Mouse (Mus musculus) stomach, postnatal 0 days (tissue): Measurements from ENCODE around the gene Rexo5.

Experiments
- CTCF ChIP-seq: IDR thresholded peaks from 2 replicates; pipeline ENCODE4 v1.5.1; 2016; ENCODE audit warnings: antibody characterized with exemption, low read depth, mild to moderate bottlenecking, moderate library complexity
- EP300 ChIP-seq: optimal IDR thresholded peaks from 2 replicates; pipeline ENCODE3; 2016; ENCODE audit warnings: antibody characterized with exemption

GRCm38 (mm10) chr7:119854362-119854761, 60.6 kb downstream of the Rexo5 start:
- TF ChIP-seq EP300 (no peak), CTCF (no peak)
